Mouse (Mus musculus): ENCODE measurements at regions not wholly inside any gene's neighbourhood (a gene's known extent, or its start where the extent isn't known, plus 50 kb on each side); places are given as distances from the start of the nearest gene placed in this dataset.

DNA sequence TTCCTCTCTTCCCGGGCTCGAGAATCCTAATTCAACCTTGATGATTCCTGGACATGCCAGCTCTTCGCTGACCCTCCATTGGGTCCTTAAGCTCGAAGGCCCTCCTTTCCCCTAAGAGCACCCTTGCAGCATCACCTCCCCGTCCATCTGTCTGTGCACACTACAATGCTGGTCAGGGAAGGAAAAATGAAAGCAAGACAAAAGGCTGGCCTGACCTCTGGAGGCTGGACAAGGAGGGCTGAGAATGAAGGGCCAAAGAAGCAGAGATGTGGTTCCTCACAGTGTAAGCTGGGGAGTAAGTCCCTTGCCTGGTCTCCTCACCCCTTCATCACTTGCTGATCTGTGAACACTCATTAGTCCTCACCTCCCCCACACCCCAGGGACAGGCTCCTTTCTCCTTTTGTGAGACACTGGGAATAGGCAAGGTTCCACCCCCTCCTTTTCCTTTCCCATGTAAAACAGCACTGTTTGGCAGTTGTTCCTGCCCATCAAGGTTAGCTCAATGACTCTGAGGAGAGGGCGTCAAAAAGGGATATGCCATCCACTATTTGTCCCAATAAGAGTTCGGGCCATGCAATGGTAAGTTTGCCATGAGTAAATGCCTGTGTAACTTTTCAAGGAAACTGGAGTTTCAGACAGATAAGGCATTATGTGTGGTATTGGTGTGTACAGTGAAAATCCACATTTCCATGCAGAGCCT, 332.3 kb downstream of the Diras2 start:
- Histone ChIP-seq H3K27me3 (ENCODE audit: control insufficient read depth, insufficient read depth, insufficient read length) (no peaks in the 10 kb centered on the region), H3K4me3 (ENCODE audit: insufficient read depth, poor library complexity, severe bottlenecking) (no peak overlapping the region), H3K79me2 (ENCODE audit: control insufficient read depth, insufficient read depth) (no peaks in the 10 kb centered on the region), H3K79me3 (ENCODE audit: low read depth) (no peaks in the 10 kb centered on the region), H3ac (ENCODE audit: control insufficient read depth, insufficient read length, low read depth) (no peak overlapping the region), H3K36me3 (ENCODE audit: control insufficient read depth, insufficient read depth) (no peaks in the 10 kb centered on the region)
- no peak for TF ChIP-seq MYOG (IDR thresholded peaks at IDR 0.05; ENCODE audit: control insufficient read depth, extremely low read depth, insufficient read length)
- TF ChIP-seq FOSL1 (IDR thresholded peaks at IDR 0.05; ENCODE audit: insufficient read depth, low read length, poor library complexity, severe bottlenecking) = no peak
- no peak for TF ChIP-seq CTCF (IDR thresholded peaks at IDR 0.05; ENCODE audit: control insufficient read depth, insufficient read depth, insufficient read length)
- TF ChIP-seq MAX (IDR thresholded peaks at IDR 0.05) = no peak
- TF ChIP-seq MYOD1 (IDR thresholded peaks at IDR 0.05; ENCODE audit: control insufficient read depth, insufficient read length, low read depth) = no peak
- TF ChIP-seq CEBPB (IDR thresholded peaks at IDR 0.05; ENCODE audit: low read depth) = no peak
- TF ChIP-seq USF1 (IDR thresholded peaks at IDR 0.05; ENCODE audit: low read depth) = no peak

DNA sequence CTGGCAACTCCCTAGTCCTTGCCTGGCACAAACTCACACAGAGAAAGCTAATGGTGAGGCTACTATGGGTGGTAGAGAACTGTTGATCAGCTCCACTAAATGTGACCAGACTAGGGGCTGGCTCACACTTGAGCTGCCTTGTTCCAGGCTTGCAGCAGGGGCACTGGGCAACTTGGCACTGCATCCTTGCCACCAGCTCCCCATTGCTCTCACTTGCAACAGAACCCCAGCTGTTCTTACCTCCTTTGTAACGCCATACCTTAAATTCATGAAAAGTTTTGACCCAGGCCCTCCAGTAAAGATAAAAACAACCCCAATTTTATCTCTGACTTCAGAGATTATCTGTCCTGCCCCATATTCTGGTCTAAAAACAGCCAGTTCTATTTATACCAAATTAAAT, 328.7 kb downstream of the Diras2 start:
- no peak for TF ChIP-seq MYOD1 (IDR thresholded peaks at IDR 0.05; ENCODE audit: control insufficient read depth, insufficient read length, low read depth)
- TF ChIP-seq CTCF (IDR thresholded peaks at IDR 0.05; ENCODE audit: control insufficient read depth, insufficient read depth, insufficient read length) = no peak
- no peak for TF ChIP-seq USF1 (IDR thresholded peaks at IDR 0.05; ENCODE audit: low read depth)
- no peaks in the 10 kb centered on the region for H3K36me3 ChIP-seq (ENCODE audit: control insufficient read depth, insufficient read depth)
- H3K79me3 ChIP-seq (ENCODE audit: low read depth) = no peaks in the 10 kb centered on the region
- H3ac ChIP-seq (ENCODE audit: control insufficient read depth, insufficient read length, low read depth) = no peak overlapping the region
- no peak overlapping the region for H3K4me3 ChIP-seq (ENCODE audit: insufficient read depth, poor library complexity, severe bottlenecking)
- no peaks in the 10 kb centered on the region for H3K27me3 ChIP-seq (ENCODE audit: control insufficient read depth, insufficient read depth, insufficient read length)
- no peaks in the 10 kb centered on the region for H3K79me2 ChIP-seq (ENCODE audit: control insufficient read depth, insufficient read depth)

DNA sequence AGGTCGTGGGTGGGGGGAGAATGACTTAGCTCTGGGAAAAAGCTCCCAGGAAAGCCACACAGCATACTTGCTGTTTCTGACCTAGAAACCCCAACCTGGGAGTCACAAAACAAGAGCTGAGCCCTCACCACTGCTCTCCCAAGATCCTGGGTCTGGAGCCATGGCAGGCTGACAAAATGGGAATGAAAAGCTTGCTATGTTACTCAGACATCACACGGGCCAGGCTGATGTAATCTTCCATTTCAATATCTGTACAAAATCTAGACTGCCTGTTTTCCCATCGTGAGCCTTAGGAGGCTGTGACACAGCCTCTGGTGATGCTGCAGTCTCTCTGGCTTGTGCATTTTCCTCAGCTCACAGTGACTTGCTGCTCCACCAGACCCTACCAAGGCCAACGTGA, 325.1 kb downstream of the Diras2 start:
- no peaks in the 10 kb centered on the region for H3K36me3 ChIP-seq (ENCODE audit: control insufficient read depth, insufficient read depth)
- H3K79me2 ChIP-seq (ENCODE audit: control insufficient read depth, insufficient read depth) = no peaks in the 10 kb centered on the region
- H3ac ChIP-seq (ENCODE audit: control insufficient read depth, insufficient read length, low read depth) = no peak overlapping the region
- H3K4me3 ChIP-seq (ENCODE audit: insufficient read depth, poor library complexity, severe bottlenecking) = no peak overlapping the region
- no peaks in the 10 kb centered on the region for H3K27me3 ChIP-seq (ENCODE audit: control insufficient read depth, insufficient read depth, insufficient read length)
- H3K79me3 ChIP-seq (ENCODE audit: low read depth) = no peaks in the 10 kb centered on the region
- no peak for TF ChIP-seq CTCF (IDR thresholded peaks at IDR 0.05; ENCODE audit: control insufficient read depth, insufficient read depth, insufficient read length)
- TF ChIP-seq MYOG (IDR thresholded peaks at IDR 0.05; ENCODE audit: control insufficient read depth, extremely low read depth, insufficient read length) = no peak
- no peak for TF ChIP-seq CEBPB (IDR thresholded peaks at IDR 0.05; ENCODE audit: low read depth)
- TF ChIP-seq MAX (IDR thresholded peaks at IDR 0.05) = no peak
- TF ChIP-seq USF1 (IDR thresholded peaks at IDR 0.05; ENCODE audit: low read depth) = no peak
- no peak for TF ChIP-seq FOSL1 (IDR thresholded peaks at IDR 0.05; ENCODE audit: insufficient read depth, low read length, poor library complexity, severe bottlenecking)
- TF ChIP-seq MYOD1 (IDR thresholded peaks at IDR 0.05; ENCODE audit: control insufficient read depth, insufficient read length, low read depth) = no peak

DNA sequence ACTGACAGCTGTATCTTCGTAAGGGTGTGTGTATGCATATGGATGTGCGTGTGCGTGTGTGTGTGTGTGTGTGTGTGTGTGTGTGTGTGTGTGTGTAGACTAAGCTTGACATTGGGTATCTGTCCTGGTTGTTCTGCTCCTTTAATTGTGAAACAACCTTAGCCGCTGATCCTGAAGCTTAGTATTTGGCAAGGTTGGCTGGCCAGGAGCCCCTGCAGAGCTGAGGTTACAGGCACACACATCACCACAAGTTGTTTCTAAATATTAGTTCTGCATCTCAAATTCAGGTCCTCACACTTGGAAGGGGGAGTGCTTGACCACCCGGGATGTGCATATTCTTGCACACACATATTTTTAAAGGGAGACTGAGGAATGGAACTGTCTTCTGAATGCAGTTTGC, 314.7 kb downstream of the Diras2 start:
- Histone ChIP-seq H3K79me3 (ENCODE audit: low read depth) (no peaks in the 10 kb centered on the region), H3K4me3 (ENCODE audit: insufficient read depth, poor library complexity, severe bottlenecking) (no peak overlapping the region), H3K36me3 (ENCODE audit: control insufficient read depth, insufficient read depth) (no peaks in the 10 kb centered on the region), H3K27me3 (ENCODE audit: control insufficient read depth, insufficient read depth, insufficient read length) (no peaks in the 10 kb centered on the region), H3K79me2 (ENCODE audit: control insufficient read depth, insufficient read depth) (no peaks in the 10 kb centered on the region), H3ac (ENCODE audit: control insufficient read depth, insufficient read length, low read depth) (no peak overlapping the region)
- TF ChIP-seq CEBPB (IDR thresholded peaks at IDR 0.05; ENCODE audit: low read depth) = no peak
- no peak for TF ChIP-seq MYOG (IDR thresholded peaks at IDR 0.05; ENCODE audit: control insufficient read depth, extremely low read depth, insufficient read length)
- no peak for TF ChIP-seq MAX (IDR thresholded peaks at IDR 0.05)
- TF ChIP-seq USF1 (IDR thresholded peaks at IDR 0.05; ENCODE audit: low read depth) = no peak
- TF ChIP-seq CTCF (IDR thresholded peaks at IDR 0.05; ENCODE audit: control insufficient read depth, insufficient read depth, insufficient read length) = no peak
- TF ChIP-seq MYOD1 (IDR thresholded peaks at IDR 0.05; ENCODE audit: control insufficient read depth, insufficient read length, low read depth) = no peak
- no peak for TF ChIP-seq FOSL1 (IDR thresholded peaks at IDR 0.05; ENCODE audit: insufficient read depth, low read length, poor library complexity, severe bottlenecking)

DNA sequence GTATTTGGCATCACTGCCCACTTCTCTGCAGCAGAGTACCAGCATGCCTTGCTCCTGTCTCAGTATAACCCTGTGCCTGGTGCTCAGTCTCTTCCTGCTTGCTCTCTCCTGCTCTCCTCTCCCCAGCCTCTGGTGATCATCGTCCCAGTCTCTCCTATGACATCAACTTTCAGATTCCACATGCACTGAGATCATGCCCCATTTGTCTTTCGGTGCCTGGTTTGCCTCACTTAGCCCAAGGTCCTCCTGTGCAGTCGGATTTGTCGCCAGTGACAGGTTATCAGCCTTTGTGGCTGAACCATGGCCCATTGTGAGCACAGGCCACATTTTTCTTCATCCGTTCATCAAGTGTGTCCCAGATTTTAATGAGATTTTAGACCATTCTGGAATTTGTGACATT, 314.0 kb downstream of the Diras2 start:
- no peaks in the 10 kb centered on the region for H3K36me3 ChIP-seq (ENCODE audit: control insufficient read depth, insufficient read depth)
- H3ac ChIP-seq (ENCODE audit: control insufficient read depth, insufficient read length, low read depth) = no peak overlapping the region
- H3K79me3 ChIP-seq (ENCODE audit: low read depth) = no peaks in the 10 kb centered on the region
- no peaks in the 10 kb centered on the region for H3K27me3 ChIP-seq (ENCODE audit: control insufficient read depth, insufficient read depth, insufficient read length)
- no peak overlapping the region for H3K4me3 ChIP-seq (ENCODE audit: insufficient read depth, poor library complexity, severe bottlenecking)
- H3K79me2 ChIP-seq (ENCODE audit: control insufficient read depth, insufficient read depth) = no peaks in the 10 kb centered on the region
- no peak for TF ChIP-seq FOSL1 (IDR thresholded peaks at IDR 0.05; ENCODE audit: insufficient read depth, low read length, poor library complexity, severe bottlenecking)

DNA sequence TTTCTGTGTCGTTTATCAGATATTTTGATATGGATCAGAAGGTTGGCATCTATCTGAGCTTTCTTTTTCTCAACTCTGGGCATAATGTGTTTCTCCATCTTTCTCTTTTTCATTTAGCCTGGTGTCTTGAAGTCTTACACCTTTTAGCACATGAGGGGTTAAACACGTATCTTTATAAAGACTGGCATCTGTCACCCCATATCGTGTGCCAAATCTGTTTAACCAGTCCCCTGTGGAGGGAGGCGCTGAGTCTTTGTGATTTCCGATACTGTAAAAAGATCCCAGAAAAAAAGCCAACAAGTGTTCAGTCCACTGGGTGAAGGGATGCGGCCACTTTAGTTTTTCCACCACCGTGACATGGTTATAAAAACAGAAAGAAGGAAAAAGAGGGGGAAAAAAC, 313.3 kb downstream of the Diras2 start:
- no peaks in the 10 kb centered on the region for H3K79me3 ChIP-seq (ENCODE audit: low read depth)
- no peak for TF ChIP-seq FOSL1 (IDR thresholded peaks at IDR 0.05; ENCODE audit: insufficient read depth, low read length, poor library complexity, severe bottlenecking)
- TF ChIP-seq MAX (IDR thresholded peaks at IDR 0.05) = no peak
- no peak for TF ChIP-seq MYOD1 (IDR thresholded peaks at IDR 0.05; ENCODE audit: control insufficient read depth, insufficient read length, low read depth)
- TF ChIP-seq MYOG (IDR thresholded peaks at IDR 0.05; ENCODE audit: control insufficient read depth, extremely low read depth, insufficient read length) = no peak
- no peak for TF ChIP-seq USF1 (IDR thresholded peaks at IDR 0.05; ENCODE audit: low read depth)
- TF ChIP-seq CTCF (IDR thresholded peaks at IDR 0.05; ENCODE audit: control insufficient read depth, insufficient read depth, insufficient read length) = no peak
- no peak for TF ChIP-seq CEBPB (IDR thresholded peaks at IDR 0.05; ENCODE audit: low read depth)
- no peak overlapping the region for H3ac ChIP-seq (ENCODE audit: control insufficient read depth, insufficient read length, low read depth)
- H3K27me3 ChIP-seq (ENCODE audit: control insufficient read depth, insufficient read depth, insufficient read length) = no peaks in the 10 kb centered on the region
- no peaks in the 10 kb centered on the region for H3K79me2 ChIP-seq (ENCODE audit: control insufficient read depth, insufficient read depth)
- H3K4me3 ChIP-seq (ENCODE audit: insufficient read depth, poor library complexity, severe bottlenecking) = no peak overlapping the region
- no peaks in the 10 kb centered on the region for H3K36me3 ChIP-seq (ENCODE audit: control insufficient read depth, insufficient read depth)

Measured in C2C12 (cell line).